Mouse (Mus musculus): ENCODE results near the gene Tm7sf3.
"Not testable (repeated sequence)": the region's sequence is repeated elsewhere in the genome, so short reads cannot be mapped to it uniquely, and the experiment has no call there.

Gene Tm7sf3

GRCm38 (mm10) chr6:146614541-146614940 is 28.1 kb downstream of the Tm7sf3 start:
- DNase-seq (ENCODE audit: low read depth, low spot score), result no peak

DNA sequence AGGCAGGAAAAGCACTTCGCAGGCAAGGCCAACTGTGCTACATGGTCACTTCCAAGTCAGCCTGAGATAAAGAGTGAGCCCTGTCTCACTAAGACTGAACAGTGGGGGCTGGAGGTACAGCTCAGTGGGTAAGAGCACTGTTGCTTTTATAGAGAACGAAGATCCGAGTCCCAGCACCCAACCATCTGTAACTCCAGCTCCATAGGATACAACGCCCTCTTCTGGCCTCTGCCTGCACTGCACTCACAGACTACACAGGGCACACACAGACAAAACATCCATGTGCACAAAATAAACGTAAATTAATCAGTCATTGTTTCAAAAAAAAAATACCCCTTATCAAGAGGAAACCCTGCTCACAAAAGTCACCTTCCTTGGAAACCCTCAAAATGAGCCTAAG is 28.7 kb downstream of the Tm7sf3 start:
- DNase-seq (ENCODE audit: low read depth, low spot score), result no peak

- no peak for DNase-seq (ENCODE audit: low read depth, low spot score)
Observed at GRCm38 (mm10) chr6:146612736-146613135, 29.9 kb downstream of the Tm7sf3 start.

DNA sequence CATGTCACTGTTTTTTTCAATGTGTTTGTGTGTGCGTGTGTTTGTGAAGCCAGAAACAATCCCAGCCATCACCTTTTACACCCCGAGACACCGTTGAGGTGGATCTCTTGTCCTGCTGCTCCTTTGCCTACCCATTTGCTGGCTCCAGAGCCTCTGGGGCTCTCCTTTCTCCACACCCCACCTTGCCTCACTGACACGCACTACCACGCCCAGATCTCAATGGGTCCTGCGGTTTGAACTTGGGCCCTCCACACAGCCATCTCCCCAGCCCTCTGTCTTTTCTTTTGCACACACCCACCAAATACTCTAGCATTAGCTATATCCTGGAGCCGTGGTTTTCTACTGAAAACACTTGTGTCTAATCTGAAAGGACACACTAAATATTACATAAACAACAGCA is 30.7 kb downstream of the Tm7sf3 start:
- no peak for DNase-seq (ENCODE audit: low read depth, low spot score)

- no peak for DNase-seq (ENCODE audit: low read depth, low spot score)
Observed at GRCm38 (mm10) chr6:146611385-146611784, 31.2 kb downstream of the Tm7sf3 start.

DNA sequence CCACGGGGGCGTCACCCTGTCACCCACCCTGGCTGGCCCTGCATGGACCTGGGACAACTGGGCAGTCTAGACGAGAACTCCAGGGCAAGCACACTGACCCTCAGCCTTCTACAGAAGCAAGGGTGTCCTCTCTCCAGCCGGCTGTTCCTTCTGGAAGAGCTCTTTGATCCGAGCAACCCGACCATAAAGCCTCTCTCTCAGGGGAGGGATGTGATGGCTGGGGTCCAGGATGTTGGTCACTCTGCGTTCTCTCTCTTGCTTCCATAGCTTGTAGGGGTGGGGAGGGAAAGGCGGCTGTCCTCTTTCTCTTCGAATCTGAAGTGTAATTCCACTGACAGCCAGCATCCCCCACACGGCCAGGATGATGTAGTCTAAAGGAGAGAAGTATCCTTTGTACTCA is 39.0 kb downstream of the Tm7sf3 start:
- DNase-seq (ENCODE audit: low read depth, low spot score), result no peak

GRCm38 (mm10) chr6:146602601-146603000 is 40.0 kb downstream of the Tm7sf3 start:
- DNase-seq (ENCODE audit: low read depth, low spot score), result no peak

DNA sequence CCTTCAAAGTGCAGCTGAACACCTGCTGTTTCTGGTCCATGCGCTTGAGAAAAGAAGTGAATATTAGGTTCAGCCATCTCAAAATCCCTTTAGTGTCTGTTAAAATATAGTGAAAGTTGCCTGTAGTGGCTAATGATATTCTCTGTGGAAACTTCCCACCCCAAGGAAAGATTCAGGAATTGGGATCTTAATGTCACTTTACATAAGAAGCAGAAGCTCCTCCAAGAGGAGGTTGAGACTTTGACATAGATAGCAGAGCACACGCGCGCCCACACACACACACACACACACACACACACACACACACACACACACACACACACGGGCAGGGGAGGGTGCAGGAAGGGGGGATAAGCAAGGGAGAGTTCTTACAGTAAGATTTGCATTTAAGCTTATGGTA is 57.5 kb downstream of the Tm7sf3 start:
- DNase-seq (ENCODE audit: low read depth, low spot score), result no peak

DNA sequence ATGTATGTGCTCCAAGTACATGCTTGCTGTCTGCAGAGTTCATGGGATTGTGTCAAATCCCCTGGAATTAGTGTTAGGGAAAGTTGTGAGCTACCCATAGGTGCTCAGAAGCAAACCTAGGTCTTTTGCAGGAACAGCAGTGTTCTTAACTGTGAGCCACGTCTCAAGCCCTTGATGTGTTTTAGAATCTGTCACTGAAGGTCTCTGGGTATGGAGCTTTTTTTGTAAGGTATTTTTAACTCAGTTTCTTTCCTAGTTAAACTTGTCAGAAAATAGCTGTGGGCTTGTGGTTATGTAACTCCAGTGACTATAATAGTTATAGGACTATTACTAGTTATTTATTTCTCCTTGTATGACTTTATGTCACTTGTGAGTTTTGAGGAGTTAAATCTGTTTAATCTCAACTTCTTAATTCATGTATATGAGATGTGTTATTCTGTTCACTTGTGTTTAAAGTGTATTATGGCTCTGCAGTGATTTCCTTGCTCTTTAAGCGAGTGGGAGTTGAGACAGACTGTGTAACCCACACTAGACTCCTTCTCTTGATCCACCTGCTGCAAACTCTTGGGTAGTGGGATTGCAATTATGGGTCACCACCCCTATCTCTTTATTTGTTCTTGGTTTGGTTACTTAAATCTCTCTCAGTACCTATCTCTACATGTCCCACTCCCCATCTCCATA is 59.1 kb downstream of the Tm7sf3 start:
- DNase-seq (ENCODE audit: low read depth, low spot score), result no peak

DNA sequence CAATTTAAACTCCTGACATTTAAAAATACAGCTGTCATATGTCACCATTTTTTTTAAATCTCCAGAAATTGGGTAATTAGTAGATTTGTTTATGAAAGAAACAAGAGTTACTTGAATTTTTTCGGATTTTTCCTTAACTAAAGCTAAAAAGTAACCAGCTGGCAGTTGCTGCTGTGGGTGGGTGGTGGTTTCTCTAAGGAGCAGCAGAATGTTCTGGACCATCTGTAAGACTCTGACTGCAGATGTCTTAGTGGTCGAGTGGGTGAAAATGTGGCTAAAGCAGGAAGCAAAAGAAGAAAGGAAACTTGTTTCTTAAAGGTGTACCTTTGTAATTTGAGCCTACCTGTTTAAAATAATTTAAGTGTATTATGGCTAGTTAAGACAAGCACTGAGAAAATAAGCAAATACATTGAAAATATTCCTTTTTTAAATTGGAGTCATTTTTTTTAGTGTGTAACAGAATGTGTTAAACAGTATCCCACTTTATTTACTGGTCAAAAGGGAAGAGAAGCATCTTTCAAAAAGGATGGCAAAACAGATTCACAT is 62.2 kb downstream of the Tm7sf3 start:
- no peak for DNase-seq (ENCODE audit: low read depth, low spot score)

GRCm38 (mm10) chr6:146578586-146578985 is 64.0 kb downstream of the Tm7sf3 start:
- DNase-seq (ENCODE audit: low read depth, low spot score), result no peak

DNA sequence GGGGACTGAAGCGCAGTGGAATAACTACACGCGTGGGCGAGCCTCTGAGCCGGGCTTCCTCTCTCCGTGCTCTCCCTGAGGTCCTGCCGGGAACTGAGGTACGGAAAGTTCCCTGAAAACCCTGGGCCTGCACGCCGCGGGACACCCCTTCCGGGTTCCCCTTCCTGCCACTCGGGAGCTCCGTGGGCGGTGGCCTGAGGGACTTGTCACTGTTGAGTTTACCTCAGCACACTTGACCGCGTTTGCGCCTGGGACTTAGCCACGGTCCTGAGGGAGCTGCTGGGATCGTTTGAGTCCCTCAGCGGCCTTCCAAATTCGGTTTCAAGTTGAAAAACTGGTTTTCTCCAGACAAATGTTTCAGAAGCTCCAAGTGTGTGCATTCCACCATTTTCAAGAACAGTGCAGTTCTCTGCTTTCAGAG is 64.5 kb downstream of the Tm7sf3 start:
- DNase-seq (ENCODE audit: low read depth, low spot score), result peak; percentile 52

DNA sequence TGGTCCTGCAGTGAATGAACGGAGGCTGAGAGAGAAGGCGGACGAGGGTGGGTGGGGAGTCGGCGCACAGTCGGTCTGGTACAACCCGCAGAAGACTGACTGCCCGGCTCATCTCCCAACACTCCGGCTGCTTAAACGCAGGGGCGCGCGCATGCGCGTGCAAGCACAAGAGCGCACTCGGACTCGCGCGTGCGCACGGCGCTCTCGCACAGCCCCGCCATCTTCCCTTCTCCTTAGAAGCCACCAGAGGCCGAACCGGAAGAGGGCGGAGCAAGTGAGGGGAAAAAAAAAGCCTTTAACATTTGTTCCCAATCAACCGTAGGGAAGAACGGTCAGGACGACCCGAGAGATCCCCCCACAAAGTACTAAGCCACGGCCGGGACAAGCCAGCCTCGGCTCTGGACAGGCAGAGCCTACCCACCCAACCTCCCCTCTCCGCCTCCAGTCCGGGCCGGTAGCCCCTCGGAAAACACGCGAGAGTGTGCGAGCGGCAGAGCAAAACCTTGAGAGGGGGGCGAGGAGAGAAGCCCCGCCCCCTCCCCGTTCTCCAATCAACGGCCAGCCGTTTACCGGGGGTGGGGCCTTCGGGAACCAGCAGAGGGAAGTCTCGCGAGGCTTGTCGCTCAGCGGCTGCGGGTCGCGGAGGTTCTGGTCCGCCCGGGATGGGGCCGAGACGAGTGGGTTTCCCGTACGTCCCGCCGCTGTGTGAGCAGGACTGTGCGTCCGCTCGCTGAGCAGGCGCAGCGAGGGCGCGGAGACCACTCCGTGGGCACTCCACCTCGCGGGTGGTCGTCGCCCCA is 65.1 kb downstream of the Tm7sf3 start, which contains the start of gene Ints13:
Gene Ints13, minus strand, starts transcription at position 526 of the 800 bp plus-strand sequence.
- DNase-seq (ENCODE audit: low read depth, low spot score), result peak; percentile 99

DNA sequence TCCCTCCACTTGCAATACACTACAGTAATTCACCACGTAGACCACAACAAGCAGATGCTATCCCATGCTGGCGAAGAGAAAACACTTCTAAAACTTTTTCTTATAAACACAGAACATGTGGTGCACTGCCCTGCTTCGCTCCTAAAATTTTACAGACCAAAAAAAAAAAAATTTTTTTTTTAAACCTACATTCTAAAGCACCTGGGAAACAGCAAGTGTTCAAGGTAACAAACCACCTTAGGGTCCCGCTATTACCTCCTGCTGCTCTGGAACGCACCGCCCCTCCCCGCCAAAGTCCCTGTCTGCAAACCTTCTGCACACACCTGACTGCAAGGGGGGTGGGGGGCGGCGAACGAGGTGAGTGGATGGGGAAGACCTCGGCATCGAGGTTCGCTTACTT is 65.7 kb downstream of the Tm7sf3 start, which contains the start of gene Fgfr1op2:
Gene Fgfr1op2, plus strand, starts transcription at position 301 of the 400 bp plus-strand sequence.
- no peak for DNase-seq (ENCODE audit: low read depth, low spot score)

GRCm38 (mm10) chr6:146572073-146572472 is 70.6 kb downstream of the Tm7sf3 start:
- no peak for DNase-seq (ENCODE audit: low read depth, low spot score)

GRCm38 (mm10) chr6:146562461-146562860 is 80.2 kb downstream of the Tm7sf3 start:
- DNase-seq (ENCODE audit: low read depth, low spot score), result not testable (repeated sequence)

Measured in skeletal muscle tissue, adult 2 months (tissue).